ENCODE assay signal across 18 mouse cellular contexts in the genomic region with DNA sequence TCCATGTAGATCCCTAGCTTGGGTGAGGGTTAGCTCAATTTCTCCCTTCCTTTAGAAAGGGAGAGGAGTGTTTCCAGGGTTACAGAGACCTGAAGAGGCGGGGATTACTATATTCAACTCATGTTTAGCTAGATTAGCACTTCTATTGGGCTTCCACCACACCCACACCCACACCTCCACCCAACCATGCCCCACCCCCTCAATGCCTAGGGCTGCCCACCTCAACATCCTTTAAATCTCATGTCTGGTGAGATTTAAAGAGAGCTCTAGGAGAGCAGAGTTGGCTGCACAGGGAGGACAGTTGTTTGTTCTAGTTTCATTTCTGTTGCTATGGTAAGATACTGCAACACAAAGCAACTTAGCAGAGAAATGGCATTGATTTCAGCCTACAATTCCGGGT.
DNase-seq lines count a peak whose midpoint lies in the region; ATAC-seq and TF ChIP-seq lines count a peak whose summit lies in the region.
"Had no signal": no experiment of that assay in that cellular context is flagged by ENCODE, and none has a peak within 500 bp of the region (broad histone marks: within the 10 kb centered on the region; RNA-seq: fewer than 3 reads in every experiment).

No protein-coding gene starts in this region.

- H3K27ac ChIP-seq in embryonic facial prominence, embryonic 13.5 days: peak overlapping the region; percentile 73; the same call in 1 of the 2 replicates
- H3K27ac ChIP-seq in embryonic facial prominence, embryonic 10.5 days (replicated peaks): no peak overlapping the region
- H3K27ac ChIP-seq in layer of hippocampus, adult 2 months: peak overlapping the region; percentile 85
- H3K27ac ChIP-seq: limb, embryonic 12.5 days; liver, embryonic 15.5 days; midbrain, embryonic 12.5 days had no signal

- no peak for ATAC-seq in embryonic facial prominence, embryonic 13.5 days (ENCODE audit: insufficient number of reproducible peaks, insufficient read depth, low FRiP score, low TSS enrichment, low read depth)
- no peak for ATAC-seq in megakaryocyte progenitor cell, adult 5-6 weeks (replicated peaks; ENCODE audit: poor library complexity)
- ATAC-seq in monocyte, adult 5-6 weeks (replicated peaks; ENCODE audit: insufficient number of reproducible peaks, low FRiP score, low TSS enrichment, poor library complexity, severe bottlenecking): no peak
- ATAC-seq: hindbrain, embryonic 16.5 days had no signal

- 85% methylated on average over 2 of the region's 2 CpGs for WGBS in embryonic facial prominence, embryonic 13.5 days
- WGBS in embryonic facial prominence, embryonic 10.5 days: 80% methylated on average over 2 of the region's 2 CpGs

- DNase-seq in embryonic facial prominence, embryonic 10.5 days (ENCODE audit: low spot score): no peak
- no peak for DNase-seq in layer of hippocampus, adult 2 months (ENCODE audit: low spot score in 2 of 2)
- no peak for DNase-seq in layer of hippocampus, postnatal 10 days (ENCODE audit: low spot score in 2 of 2)
- DNase-seq in right cerebral cortex, adult 2 months (ENCODE audit: low spot score in 2 of 2): peak; percentile 41 to 52
- no peak for DNase-seq in right cerebral cortex, postnatal 4 days
- DNase-seq: adrenal gland, postnatal 36 days; cerebellum, adult 9-11 months; kidney, adult 11 months; kidney, postnatal 25 days; thymus, postnatal 14 days had no signal

- no peak overlapping the region for H3K9ac ChIP-seq in embryonic facial prominence, embryonic 13.5 days
- H3K9ac ChIP-seq: limb, embryonic 12.5 days; liver, embryonic 15.5 days; midbrain, embryonic 12.5 days had no signal

- no peak overlapping the region for H3K4me2 ChIP-seq in embryonic facial prominence, embryonic 13.5 days
- H3K4me2 ChIP-seq: limb, embryonic 12.5 days; liver, embryonic 15.5 days; midbrain, embryonic 12.5 days had no signal

- H3K9me3 ChIP-seq in embryonic facial prominence, embryonic 13.5 days: no peaks in the 10 kb centered on the region
- no peaks in the 10 kb centered on the region for H3K9me3 ChIP-seq in embryonic facial prominence, embryonic 10.5 days
- H3K9me3 ChIP-seq: limb, embryonic 12.5 days; liver, embryonic 15.5 days had no signal

- H3K4me3 ChIP-seq in embryonic facial prominence, embryonic 13.5 days: no peak overlapping the region
- no peak overlapping the region for H3K4me3 ChIP-seq in embryonic facial prominence, embryonic 10.5 days
- H3K4me3 ChIP-seq in layer of hippocampus, adult 2 months: no peak overlapping the region
- H3K4me3 ChIP-seq: limb, embryonic 12.5 days; liver, embryonic 15.5 days; midbrain, embryonic 12.5 days had no signal

- H3K27me3 ChIP-seq in embryonic facial prominence, embryonic 13.5 days: no peaks in the 10 kb centered on the region
- peaks cover 9% of the 10 kb centered on the region; the same call in 1 of the 2 replicates for H3K27me3 ChIP-seq in embryonic facial prominence, embryonic 10.5 days (replicated peaks; ENCODE audit: low read depth, poor library complexity, severe bottlenecking)
- H3K27me3 ChIP-seq: CH12.LX; liver, embryonic 15.5 days; midbrain, embryonic 12.5 days had no signal

- no peak for TF ChIP-seq CTCF in layer of hippocampus, adult 2 months (conservative IDR thresholded peaks at IDR 0.05)

- H3K36me3 ChIP-seq in embryonic facial prominence, embryonic 13.5 days: no peaks in the 10 kb centered on the region
- H3K36me3 ChIP-seq in embryonic facial prominence, embryonic 10.5 days (replicated peaks): no peaks in the 10 kb centered on the region
- H3K36me3 ChIP-seq: limb, embryonic 12.5 days; liver, embryonic 15.5 days; midbrain, embryonic 12.5 days had no signal

- H3K4me1 ChIP-seq in embryonic facial prominence, embryonic 13.5 days: peaks cover 37% of the 10 kb centered on the region
- H3K4me1 ChIP-seq in embryonic facial prominence, embryonic 10.5 days: peaks cover 22% of the 10 kb centered on the region
- H3K4me1 ChIP-seq: liver, embryonic 15.5 days had no signal

Comparison
In these comparisons a context has a peak if more than half of its experiments do, and no peak if none do; other contexts are left out.
1. DNase-seq: peak in right cerebral cortex, adult 2 months (2 of 2); none in embryonic facial prominence, embryonic 10.5 days (single experiment), layer of hippocampus, adult 2 months (0 of 2), layer of hippocampus, postnatal 10 days (0 of 2) and right cerebral cortex, postnatal 4 days (single experiment).